Mouse (Mus musculus) mouse trophoblast stem cell (cell line): ENCODE results near the gene Tmco1.

ENCODE experiments used
- in situ Hi-C, 2 experiments: fragments of 300-500 bp; cut with MseI, MboI; formaldehyde crosslinking; loops; 2 replicates in 1 of 2; 3 replicates in 1 of 2; pipeline ENCODE4 v1.15.1; 2025

The Tmco1 gene

DNA sequence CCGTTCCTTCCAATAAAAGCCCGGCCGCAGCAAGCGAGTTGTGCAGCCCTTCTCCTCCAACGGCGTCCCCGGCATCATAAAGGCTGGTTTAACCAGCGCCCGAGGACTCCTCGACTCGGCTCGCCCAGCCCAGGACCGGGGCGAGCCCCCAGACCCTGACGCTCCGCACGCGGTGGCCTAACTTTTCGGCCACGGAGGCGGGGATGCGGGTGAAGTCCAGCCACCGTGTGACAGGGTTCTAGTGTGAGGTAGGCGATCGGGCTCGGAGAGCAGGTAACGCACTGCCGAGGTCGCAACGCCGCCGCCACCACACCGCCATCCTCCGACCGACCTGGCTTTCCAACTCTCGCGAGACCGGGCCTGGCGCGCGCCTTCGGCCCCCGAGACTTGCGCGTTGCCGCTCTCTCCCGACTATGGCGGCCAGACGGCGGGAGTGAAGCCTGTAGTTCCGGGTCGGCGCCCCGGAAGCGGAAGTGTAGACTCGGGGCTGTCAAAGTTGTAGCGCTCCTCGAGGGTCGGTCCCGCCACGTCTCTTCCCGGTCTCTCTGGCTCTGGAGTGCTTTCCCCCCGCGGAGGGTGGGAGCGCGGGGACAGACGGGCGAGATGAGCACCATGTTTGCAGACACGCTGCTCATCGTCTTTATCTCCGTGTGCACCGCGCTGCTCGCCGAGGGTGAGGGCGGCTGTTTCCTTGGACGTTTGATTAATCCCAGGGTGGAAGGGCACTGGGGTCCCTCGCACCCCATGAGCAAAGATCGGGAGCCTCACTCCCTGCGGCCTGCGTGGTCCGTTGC is at the start of gene Tmco1:
Gene Tmco1, plus strand, starts transcription at position 118 of the 794 bp plus-strand sequence.
- in situ Hi-C loops: no loop called here

DNA sequence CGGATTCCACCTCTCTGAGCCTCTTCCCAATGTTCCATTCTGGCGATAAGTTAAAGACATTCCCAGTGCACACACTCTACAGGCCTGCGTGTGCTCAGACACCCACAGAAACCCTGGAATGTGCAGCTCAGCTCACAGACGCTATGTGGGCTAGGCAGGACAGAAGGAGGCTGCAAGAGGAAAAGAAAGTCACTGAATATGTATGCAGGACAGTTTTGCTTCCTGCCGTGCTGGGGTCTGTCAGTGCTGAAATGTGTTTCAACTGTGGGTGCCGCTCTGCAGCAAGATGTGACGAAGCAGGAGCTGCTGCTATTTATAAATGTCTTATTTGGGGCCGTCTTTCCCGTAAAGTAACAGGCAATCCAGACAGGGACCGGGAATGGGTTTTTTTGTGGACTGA is 48.5 kb upstream of the Tmco1 start:
- in situ Hi-C loops: no loop called here

DNA sequence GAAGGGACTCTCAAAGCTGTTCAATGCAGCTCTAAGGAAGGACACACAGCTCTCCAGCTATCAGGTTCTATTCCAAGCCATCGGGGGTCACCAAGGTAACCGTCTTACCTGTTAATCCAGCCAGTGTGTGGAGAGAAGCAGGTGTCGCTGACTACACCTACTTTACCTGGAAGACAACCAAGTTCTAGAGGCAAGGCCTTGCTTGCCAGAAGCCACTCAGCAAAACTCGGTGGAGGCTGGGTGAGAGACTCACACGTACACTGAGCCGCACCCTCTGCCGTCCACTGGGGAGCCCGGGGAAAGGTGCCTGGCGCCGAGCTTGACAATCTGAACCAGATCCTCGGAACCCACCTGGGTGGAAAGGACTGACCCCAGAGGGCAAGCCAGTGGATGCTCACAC is 46.4 kb upstream of the Tmco1 start:
- in situ Hi-C loops: no loop called here

DNA sequence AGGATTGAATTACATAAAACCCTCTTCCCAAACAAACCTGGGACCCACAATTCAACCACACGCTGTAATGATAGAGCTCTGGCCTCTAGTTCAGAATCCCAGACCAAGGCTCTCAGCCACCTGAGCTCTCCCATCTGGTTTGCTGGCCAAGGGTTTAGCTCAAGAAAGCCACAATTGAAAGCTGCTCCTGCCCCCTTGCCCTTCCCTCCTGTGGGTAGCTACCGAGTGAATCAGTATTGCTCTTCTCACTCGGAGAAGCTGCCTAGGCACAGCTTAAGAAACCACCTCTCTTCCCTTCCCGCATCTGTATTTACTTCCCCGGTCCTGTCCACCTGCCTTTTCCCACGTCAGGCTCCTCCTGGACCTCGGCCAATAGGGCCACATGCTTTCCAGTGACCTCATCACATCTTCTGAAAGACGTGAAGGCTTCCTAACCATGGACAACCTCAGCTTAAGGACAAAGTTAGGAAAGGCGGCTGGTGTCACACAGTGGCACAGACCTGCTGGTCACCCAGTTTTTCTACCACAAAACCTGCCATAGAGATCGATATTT is 45.6 kb upstream of the Tmco1 start:
- in situ Hi-C loops: no loop called here

DNA sequence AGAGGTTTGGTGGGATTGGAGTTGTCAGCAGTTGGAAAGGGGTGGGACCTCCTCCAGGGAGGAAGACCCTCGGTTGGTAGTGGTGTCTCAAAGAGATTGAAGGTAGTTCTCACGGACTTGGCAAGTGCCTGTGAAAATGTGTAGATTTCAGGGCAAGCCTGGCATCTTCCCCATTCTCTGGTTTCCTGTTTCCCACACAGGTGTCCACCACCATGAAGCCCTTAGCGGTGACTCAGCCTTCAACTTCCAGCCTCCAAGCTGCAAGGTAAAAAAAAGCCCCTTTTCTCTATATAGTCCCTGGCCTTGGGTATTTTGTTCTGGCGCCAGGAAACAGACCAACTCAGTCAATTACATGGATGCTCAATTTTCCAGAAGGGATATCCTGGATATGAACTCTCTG is 42.8 kb upstream of the Tmco1 start:
- in situ Hi-C loops: no loop called here

DNA sequence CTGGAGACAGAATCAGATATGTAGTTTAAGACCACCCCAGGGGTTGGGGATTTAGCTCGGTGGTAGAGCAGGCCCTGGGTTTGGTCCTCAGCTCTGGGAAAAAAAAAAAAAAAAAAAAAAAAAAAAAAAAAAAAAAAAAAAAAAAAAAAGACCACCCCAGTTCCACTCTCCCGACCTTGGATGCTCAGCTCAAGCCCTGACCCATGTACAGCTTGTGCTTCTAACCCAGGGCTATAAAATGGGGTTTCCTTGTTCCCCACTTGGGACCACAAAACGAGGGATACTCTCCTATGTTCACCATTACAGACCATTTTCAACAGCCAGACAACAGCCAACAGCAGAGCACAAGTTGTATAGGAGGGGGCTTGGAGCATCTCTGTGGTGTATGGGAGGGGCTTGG is 41.5 kb upstream of the Tmco1 start:
- in situ Hi-C loops: no loop called here

DNA sequence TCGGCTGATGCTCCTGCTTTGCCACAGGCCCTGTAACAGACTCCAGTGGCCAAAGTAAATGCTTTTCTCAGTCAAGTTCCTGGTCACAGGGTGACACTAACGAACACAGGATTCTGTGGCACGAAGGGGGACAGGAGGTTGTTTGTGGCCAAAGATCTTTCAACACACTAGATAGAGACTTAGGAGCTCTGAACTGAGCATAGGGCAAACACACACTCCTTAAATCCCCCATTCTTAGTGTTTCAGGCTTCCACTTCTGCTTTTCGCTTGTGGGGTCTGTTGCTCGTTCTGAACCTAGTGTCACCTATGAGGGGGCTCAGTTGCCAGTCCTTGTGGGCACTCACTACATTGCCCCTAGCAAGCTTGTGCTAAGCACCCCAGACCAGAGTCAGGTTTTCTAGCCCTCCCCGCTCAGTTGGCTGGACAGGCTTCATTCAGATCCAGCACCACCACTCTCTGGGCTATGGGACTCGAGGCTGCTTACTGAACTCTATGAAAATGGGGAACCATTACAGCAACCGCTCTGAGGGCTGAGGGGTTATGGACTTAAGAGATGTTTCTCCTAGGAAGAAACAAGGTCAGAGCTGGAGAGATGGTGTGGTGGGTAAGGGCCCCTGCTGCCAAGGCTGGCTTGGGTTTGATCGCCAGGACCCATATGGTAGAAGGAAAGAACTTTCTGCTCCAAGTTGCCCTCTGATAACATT is 39.7 kb upstream of the Tmco1 start:
- in situ Hi-C loops: no loop called here

DNA sequence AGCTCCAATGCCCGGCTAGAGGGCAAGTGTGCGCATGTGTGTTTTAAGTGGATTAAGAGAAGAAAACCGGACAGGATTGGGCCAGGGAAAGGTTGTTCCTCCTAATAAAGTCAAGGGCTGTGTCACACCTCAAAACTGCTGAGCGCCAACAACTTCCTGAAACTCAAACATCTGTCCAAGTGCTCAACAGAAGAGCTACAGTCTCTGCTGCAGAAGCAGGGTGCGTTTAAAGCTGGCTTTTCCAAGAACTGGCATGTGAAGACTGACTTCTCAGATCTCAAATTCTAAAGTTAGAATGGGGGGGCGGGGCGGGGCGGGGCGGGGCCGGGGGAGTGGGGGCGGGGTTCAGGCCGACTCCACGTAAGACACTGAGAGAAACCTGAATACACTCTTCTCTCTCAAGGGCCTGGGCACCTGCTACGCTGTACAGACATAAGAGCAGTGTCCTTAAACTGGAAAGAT is 38.8 kb upstream of the Tmco1 start:
- in situ Hi-C loops: no loop called here

DNA sequence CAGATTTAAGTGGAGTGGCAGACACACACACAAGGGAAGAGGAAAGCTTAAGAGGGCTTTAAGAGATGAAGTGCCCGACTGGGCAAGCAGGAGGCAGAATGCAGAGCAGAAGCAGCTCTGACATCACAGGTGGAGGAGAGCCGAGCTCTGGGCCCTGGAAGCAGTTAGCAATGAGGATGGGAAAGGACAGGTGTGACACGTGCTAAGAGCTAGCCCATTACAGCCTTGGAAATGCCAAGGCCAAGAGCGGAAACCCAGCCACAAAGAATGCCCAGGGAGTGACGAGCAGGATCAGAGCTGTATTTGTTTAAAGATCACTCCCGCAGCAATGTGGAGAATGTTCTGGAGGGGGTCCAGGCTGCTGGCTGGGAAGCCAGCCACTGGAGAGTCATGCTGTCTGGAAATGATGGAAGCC is 38.3 kb upstream of the Tmco1 start:
- in situ Hi-C loops: no loop called here

DNA sequence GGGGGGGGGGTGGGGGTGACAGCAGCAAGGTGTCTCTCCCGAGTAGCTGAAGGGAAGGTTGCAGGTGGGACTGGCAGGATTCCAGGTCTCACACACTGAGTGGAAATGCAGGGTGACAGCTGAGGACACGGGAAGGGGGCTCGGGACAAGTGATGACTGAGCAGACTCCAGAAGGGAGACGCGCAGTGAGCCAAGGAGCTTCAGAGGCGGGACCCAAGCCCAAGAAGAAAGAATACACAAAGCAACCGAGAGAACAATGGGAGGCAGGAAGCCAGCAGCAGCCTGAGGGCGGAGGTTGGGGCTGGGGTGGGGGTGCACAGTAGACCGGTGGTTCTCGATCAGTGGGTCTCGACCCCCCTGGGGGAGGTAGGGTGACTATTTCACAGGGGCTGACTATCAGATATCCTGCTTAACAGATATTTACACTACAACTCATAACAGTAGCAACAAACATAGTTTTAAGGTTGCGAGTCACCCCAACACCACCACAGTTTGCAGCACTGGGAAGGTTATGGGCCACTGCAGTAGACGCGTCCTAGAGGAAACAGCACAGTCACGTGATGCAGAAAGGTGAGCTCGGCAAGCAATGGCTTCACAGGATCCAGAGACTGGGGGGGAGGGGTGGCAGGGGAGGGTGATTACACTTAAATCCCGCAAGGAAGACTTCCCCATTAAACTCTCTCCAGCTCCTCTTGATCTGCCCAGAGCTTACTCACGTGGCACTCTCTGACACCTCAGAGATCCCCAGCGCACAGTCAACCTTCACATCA is 37.7 kb upstream of the Tmco1 start:
- in situ Hi-C loops: no loop called here

DNA sequence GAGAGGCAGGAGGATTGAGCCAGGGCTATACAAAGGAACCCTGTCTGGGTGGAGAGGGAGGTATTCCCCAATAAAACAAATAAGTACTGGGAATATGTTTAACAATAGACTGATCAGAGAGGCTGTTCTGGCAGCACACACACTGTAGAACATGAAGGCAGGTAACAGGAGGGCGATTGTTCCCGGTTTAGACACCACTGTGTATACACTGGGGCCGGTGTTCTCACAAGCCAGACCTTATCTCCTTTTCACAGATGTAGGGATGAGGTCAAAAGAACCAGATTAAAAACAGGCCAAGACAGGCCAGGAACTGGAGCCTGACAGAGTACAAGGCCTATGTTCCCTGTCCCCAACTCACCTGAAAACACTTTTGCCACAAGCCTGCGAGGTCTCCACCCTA is 36.9 kb upstream of the Tmco1 start:
- in situ Hi-C loops: no loop called here

DNA sequence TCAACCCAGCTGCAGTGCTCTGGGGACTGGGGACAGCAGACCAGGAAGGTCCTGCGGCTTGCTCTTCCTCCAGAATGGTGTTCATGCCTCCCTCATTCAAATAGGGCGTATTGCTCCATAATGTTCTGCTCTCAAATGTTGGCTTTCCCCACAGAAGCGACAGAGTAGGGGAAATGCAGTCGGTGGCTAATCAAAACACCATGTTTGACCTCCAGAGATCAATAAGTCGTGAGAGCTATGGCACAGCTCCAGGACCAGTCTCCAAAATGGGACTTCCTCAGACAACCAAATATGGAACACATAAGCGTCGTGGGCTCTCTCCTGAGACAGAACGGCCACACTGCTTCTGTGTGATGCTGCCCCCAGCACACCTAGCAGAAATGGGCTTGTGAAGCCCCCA is 36.3 kb upstream of the Tmco1 start:
- in situ Hi-C loops: no loop called here

DNA sequence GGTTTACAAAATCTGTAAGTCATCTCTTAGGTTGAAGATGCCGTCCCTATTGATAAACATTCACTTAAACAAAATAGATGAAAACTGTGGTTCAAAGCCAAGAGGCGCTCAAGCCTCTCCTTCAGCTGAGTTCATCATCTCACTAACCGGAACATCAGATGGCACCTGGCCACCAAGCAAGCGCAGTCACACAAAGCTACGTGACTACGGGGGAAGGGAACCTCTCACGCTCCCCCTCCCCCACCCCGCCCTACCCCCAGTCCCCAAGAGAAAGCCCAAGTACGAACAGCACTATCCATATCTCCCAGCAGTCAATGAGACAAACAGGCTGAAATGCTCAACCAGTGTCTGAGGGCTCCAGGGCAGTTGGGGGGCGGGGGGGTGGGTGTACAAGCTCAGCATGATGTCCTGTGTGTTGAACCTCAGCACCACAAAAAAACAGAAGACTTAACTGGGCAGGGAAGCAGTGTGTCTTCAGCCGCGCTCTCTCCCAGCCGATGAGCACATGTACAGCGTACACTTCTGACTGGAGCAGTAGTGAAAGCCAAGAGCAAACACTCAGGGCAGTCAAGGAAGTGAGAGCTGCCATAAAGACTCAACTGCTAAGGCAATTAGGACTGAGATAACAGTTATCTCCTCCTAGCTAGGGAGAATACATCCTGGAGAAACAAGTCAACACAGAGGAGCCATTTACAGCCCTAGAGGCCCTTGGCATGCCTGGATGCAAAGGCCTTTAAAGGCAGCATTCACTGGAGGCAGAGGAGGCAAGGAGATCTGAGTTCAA is 34.6 kb upstream of the Tmco1 start:
- in situ Hi-C loops: no loop called here

DNA sequence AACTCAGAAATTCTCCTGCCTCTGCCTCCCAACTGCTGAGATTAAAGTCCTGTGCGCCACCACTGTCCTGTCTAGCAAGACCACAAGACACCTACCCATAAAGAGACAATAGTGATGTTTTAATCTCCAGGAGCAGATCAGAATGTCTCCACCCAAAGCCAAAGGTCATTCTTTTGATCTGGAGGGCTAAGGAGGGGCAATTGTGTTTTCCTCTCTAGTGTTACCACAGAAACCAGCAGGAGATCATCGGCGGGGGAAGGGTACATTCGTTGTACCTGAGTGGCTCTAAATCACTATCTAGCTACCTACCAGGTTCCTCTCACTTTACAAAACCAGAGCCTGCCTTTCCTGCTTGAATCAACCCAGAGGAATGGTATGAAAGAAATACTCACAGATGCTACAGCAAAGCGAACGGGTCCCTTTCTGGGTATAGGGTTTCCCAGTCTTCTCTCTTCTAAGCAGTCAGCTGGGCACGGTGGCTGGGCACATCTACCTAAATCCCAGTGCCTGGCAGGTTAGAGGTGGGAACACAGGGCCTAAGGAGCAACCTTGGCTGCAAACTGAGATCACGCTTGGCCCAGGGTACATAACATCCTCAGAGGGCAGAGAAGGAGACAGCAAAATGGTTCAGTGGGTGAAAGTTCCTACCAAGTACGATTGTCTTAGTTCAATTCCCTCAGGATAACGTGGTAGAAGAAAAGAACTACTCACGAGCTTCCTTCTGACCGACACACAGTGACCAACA is 33.4 kb upstream of the Tmco1 start:
- in situ Hi-C loops: no loop called here

DNA sequence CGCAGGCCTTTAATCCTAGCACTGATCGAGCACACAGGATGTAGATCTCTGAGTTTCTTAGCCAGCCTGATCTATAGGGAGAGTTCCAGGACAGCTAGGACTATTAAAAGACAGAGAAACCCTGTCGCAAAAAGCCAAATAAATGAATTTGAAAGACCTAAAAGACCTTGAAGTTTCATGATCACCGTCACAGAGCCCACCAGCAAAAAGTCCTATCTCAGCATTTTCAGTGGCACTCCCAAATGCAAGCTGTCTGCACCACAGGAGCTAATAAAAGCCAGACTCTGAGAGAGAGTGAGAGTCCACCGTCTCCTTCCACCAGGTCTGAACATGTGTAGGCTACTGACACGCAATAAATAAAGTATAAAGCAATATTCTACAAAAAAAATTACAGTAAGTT is 29.8 kb upstream of the Tmco1 start:
- in situ Hi-C loops: no loop called here

DNA sequence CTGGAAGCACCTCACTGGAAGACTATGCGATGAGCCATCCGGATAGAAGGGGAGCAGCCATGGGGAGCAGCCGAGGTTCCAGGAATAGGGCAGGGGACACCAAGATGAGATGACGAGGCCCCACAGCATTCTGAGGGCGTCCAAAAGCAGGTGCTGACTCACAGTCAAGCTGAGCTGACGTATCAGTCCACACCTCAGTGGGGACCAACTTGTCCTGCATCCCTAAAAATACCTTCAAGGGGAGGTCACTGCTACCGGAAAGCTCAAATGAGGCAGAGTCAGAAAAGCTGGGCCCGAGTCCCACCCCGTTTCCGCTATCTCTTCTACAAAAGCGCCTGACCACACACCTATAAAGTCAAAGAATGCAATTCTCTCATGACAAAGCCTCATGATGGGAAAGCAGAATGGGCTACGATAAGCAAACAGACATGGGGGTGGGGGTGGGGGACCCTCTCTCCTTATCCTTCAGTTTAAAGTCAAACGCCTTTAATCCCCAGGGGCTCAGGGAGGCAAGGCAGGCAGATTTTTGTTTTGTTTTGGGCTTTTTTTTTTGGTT is 28.9 kb upstream of the Tmco1 start:
- in situ Hi-C loops: no loop called here

DNA sequence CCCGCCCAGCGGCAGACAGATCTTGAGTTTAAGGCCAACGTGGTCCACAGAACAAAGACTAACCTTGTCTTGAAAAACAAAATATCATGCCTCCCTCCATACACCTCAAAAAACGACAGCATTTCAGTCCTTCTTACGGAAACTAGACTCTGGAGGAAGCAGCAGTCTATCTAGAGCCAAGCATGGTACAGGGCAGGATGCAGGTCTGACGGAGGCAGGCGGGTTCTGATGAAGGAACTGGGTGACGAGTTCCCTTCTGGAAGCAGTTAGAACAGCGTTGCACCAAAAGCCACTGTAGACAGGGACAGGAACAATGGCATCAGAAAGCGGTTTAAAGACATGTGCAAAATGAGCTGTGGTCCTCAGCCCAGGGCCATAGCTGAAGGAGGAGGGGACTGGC is 28.1 kb upstream of the Tmco1 start:
- in situ Hi-C loops: no loop called here

DNA sequence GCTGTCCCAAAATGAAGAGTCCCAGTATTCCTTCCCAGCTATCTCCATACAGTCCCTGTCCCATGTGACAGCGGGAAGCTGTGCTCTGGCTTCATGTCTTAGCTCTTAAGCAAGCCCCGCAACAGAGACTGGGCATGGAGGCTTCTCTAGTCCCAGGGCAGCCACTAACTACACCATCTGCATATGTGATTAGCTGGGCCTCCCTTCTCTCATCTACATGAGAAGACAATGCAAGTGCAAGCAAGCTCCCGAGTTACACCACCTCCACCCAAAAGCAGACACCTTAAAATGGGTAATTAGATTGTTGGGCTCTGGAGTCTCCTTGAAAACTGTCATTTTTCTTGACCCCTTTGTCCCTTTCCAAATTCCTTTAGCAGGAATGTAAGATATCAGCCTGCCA is 26.1 kb upstream of the Tmco1 start:
- in situ Hi-C loops: no loop called here

DNA sequence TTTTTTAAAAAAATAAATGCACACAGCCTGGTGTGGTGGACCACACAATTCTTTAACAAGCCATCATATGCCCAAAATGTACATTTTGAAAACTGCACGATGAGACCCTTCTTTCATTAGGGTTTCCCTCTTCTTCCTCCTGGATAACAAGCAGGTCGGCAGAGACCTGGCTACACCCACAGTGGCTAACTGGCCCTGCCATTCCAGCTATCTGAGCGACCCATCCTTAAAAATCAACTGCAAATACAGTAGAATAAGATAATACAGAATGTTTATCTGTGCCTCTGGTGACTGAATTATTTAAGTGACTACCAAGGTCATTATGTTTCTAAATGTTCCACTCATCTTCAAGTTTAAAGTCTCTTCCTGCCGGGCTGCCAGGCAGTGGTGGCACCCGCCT is 25.4 kb upstream of the Tmco1 start:
- in situ Hi-C loops: no loop called here
